Mouse (Mus musculus): ENCODE results near the gene Arhgap45. TPM values are rescaled to one million over a fixed set of nuclear protein-coding genes. Genes with fewer than 3 reads are reported as not detected.

The Arhgap45 gene
- polyA plus RNA-seq, 1 experiment, result 1.8 TPM

DNA sequence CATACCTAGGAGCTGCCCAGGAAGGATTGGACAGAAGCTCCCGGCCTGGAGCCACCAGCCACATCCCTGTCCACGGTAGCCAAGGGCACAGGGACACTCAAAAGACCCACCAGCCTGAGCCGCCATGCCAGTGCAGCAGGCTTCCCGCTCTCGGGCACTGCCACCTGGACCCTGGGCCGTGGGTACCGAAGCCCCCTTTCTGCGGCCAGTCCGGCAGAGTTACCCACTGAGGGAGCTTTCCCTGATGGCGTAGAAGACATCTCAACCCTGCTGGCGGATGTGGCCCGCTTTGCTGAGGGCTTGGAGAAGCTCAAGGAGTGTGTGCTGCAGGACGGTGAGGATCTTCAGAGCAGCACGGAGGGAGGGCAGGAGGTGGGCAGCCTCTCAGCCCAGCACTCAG is 1.3 kb downstream of the Arhgap45 start:
- Histone ChIP-seq H3K4me3 (ENCODE audit: insufficient read depth, low read depth, low read length) (peak overlapping the region; percentile 49), H3K27ac (replicated peaks; ENCODE audit: low read depth, low read length) (peak overlapping the region; percentile 71), H3K4me1 (ENCODE audit: control insufficient read depth, insufficient read depth, insufficient read length, low read length) (no peaks in the 10 kb centered on the region)

DNA sequence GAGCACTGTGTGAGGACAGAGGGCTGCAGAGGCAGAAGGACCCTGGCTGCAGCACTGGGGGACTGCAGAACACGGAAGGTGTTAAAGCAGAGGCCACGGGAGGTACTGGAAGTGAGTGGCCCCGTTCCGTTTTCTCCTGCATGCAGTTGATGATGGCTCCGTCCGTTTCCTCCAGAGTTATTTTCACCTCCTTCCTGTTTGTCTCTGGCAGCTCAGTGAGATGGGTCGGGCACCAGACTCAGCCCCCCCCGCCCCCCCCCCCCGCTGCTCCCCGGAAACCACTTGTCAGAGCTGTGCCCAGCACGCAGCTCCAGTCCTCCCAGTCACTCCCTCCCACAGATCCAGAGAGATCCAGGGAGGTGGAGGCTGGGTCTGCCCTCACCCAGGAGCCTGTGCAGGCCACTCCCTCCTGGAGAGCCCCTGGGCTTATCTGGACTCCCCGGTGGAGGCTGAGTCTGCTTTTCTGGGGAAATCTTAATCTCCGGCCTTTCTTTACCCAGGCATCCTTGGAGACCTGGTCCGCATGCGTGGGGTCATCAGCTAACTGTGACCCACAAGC is 2.4 kb downstream of the Arhgap45 start:
- Histone ChIP-seq H3K27ac (replicated peaks; ENCODE audit: low read depth, low read length) (0 out of 2 replicates have a peak overlapping the region, but pooled peaks have one; percentile 18), H3K4me3 (ENCODE audit: insufficient read depth, low read depth, low read length) (peak overlapping the region; percentile 27), H3K4me1 (ENCODE audit: control insufficient read depth, insufficient read depth, insufficient read length, low read length) (no peaks in the 10 kb centered on the region)

DNA sequence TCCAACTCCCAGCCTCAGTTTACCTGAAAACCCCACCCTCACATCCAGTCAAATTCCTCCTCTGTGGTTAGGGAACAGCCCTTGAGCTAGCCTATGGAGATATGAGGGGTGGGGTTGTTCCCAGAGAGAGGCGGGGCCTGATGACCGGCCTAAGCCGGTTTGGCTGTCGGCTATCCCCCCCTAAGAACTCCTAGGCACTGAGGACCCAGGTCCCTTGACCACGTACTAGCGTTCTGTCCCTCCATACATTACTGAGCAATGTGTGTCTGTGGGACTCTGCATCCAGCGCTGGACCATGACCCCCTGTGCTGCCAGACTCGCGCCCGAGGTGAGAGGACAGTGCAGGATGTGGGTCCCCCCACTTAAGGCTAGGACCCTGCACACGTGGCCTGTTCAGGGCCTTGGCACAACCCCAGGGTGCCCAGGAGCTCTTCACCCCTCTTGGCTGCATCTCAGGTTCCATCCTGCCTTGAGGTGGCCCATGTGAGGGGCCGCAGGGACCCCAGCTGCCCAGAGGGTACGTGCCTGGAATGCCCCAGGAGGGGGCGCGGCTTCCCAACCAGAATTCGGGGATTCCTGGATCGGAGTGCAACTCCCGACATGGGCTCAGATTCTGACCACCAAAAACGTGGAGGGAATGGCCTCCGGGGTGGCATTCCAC is 3.1 kb downstream of the Arhgap45 start:
- Histone ChIP-seq H3K27ac (replicated peaks; ENCODE audit: low read depth, low read length) (no peak overlapping the region), H3K4me1 (ENCODE audit: control insufficient read depth, insufficient read depth, insufficient read length, low read length) (no peaks in the 10 kb centered on the region), H3K4me3 (ENCODE audit: insufficient read depth, low read depth, low read length) (no peak overlapping the region)

DNA sequence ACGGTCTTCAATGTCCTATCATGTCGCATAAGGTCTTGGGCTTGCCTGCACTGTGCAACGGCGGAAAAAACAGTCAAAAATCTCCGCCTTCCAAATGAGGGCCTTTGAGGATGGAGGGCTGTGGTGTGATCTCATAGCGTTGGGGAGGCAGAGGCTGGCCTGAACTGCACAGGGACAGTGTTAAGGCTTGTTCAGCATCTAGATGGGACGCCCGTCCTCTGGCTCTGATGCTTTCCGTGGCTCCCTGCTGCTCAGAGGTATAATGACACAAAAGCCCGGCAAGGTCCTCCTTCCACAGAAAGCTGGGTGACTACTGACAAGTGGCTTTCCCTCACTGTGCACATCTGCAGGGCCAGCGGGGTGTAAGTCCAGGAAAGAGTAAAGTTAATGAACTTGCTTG is 3.7 kb downstream of the Arhgap45 start:
- Histone ChIP-seq H3K27ac (replicated peaks; ENCODE audit: low read depth, low read length) (no peak overlapping the region), H3K4me3 (ENCODE audit: insufficient read depth, low read depth, low read length) (no peak overlapping the region), H3K4me1 (ENCODE audit: control insufficient read depth, insufficient read depth, insufficient read length, low read length) (no peaks in the 10 kb centered on the region; the same call in 1 of the 2 replicates)

DNA sequence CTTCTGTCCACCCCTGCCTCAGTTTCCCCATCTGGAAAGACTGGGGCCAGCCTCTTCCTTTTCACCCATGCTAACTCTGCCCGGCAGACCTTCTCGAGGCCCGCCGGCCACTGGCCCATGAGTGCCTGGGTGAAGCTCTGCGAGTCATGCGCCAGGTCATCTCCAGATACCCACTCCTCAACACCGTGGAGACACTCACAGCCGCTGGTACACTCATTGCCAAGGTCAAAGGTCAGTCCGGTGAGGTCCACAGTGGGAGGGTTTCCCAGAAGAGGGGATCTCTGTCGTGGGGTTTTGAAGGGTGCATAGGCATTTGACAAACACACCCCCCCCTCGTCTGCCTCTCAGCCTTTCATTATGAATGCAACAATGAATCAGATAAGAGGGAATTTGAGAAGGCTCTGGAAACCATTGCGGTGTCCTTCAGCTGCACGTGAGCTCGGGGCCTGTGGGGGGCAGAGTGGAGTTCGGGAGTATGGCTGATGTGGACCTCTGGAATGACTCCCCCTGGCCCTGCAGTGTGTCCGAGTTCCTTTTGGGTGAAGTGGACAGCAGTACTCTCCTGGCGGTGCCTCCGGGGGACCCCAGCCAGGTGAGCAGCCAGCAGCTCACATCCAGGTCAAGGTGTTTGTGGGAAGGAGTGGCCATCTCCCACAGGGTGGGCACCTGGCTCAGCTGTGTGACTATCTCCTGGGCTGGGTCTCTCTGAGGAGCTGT is 4.3 kb downstream of the Arhgap45 start:
- Histone ChIP-seq H3K4me1 (ENCODE audit: control insufficient read depth, insufficient read depth, insufficient read length, low read length) (no peaks in the 10 kb centered on the region; the same call in 1 of the 2 replicates), H3K4me3 (ENCODE audit: insufficient read depth, low read depth, low read length) (no peak overlapping the region), H3K27ac (replicated peaks; ENCODE audit: low read depth, low read length) (no peak overlapping the region)

DNA sequence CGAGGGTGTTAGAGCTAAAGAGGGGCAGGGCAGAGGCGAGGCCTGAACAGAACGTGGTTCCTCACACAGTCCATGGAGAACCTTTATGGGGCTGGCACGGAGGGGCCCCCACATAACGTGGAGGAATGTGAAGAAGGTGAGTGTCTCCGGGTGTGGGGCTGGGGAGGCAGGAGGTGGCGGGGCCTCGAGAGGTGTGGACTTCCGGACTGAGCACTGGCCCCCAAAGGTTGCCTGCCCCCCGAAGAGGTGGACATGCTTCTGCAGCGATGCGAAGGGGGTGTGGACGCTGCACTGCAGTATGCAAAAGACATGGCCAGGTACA is 4.8 kb downstream of the Arhgap45 start:
- Histone ChIP-seq H3K4me1 (ENCODE audit: control insufficient read depth, insufficient read depth, insufficient read length, low read length) (no peaks in the 10 kb centered on the region; the same call in 1 of the 2 replicates), H3K4me3 (ENCODE audit: insufficient read depth, low read depth, low read length) (no peak overlapping the region), H3K27ac (replicated peaks; ENCODE audit: low read depth, low read length) (no peak overlapping the region)

- H3K4me3 ChIP-seq (ENCODE audit: insufficient read depth, low read depth, low read length), result no peak overlapping the region
- no peak overlapping the region for H3K27ac ChIP-seq (replicated peaks; ENCODE audit: low read depth, low read length)
- no peaks in the 10 kb centered on the region; the same call in 1 of the 2 replicates for H3K4me1 ChIP-seq (ENCODE audit: control insufficient read depth, insufficient read depth, insufficient read length, low read length)
These were observed 5.7 kb downstream of the Arhgap45 start for GRCm38 (mm10) chr10:80022164-80022563.

DNA sequence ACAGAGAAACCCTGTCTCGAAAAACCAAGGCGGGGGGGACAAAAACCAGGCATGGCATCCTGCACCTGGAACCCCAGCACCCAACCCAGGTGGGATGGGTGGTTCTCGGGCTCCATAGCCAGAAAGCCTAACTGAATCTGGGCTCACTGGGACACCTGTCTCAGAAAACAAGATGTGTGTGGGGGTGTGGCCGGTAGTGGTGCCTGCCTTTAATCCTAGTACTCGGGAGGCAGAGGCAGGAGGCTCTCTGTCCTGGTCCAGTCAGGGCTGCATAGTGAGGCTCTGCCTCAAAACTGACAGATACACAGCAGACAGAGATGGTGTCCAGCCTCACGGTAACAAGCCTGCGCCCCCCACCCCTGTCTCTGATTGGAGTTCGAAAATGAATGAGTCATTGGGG is 6.4 kb downstream of the Arhgap45 start:
- no peaks in the 10 kb centered on the region; the same call in 1 of the 2 replicates for H3K4me1 ChIP-seq (ENCODE audit: control insufficient read depth, insufficient read depth, insufficient read length, low read length)
- H3K4me3 ChIP-seq (ENCODE audit: insufficient read depth, low read depth, low read length), result no peak overlapping the region
- H3K27ac ChIP-seq (replicated peaks; ENCODE audit: low read depth, low read length), result no peak overlapping the region

DNA sequence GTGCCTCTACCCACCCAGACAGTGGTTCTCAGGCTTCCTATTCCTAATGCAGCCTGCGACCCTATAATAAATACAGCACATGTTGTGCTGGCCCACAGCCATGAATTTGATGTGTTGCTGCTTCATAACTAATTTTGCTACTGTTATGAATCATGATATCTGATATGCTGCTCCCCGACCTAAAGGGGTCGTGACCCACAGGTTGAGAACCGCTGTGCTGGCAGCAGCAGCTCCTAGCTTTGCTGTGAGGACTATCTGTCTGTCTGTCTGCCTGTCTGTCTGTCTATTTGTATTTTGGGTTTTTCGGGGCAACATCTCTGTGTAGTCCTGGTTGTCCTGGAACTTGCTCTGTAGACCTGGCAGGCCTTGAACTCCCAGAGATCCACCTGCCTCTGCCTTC is 7.3 kb downstream of the Arhgap45 start:
- Histone ChIP-seq H3K4me1 (ENCODE audit: control insufficient read depth, insufficient read depth, insufficient read length, low read length) (no peaks in the 10 kb centered on the region; the same call in 1 of the 2 replicates), H3K27ac (replicated peaks; ENCODE audit: low read depth, low read length) (peak overlapping the region; percentile 41), H3K4me3 (ENCODE audit: insufficient read depth, low read depth, low read length) (no peak overlapping the region)

GRCm38 (mm10) chr10:80024229-80025043 is 8.0 kb downstream of the Arhgap45 start:
- Histone ChIP-seq H3K4me3 (ENCODE audit: insufficient read depth, low read depth, low read length) (no peak overlapping the region), H3K27ac (replicated peaks; ENCODE audit: low read depth, low read length) (peak overlapping the region; percentile 41), H3K4me1 (ENCODE audit: control insufficient read depth, insufficient read depth, insufficient read length, low read length) (no peaks in the 10 kb centered on the region; the same call in 1 of the 2 replicates)

DNA sequence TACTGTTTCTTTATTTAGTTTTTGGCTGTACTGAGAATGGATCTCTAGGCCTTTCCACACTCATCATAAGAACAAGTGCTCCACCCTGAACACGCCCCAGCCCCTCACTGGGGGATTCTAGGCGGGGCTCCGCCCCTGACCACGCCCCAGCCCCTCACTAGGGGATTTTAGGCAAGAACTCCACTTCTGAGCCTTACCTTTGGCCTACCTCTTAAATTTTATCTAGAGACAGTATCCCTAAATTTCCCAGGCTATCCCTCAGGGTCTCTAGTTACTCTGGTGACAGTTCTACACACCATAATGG is 8.5 kb downstream of the Arhgap45 start:
- H3K4me1 ChIP-seq (ENCODE audit: control insufficient read depth, insufficient read depth, insufficient read length, low read length), result no peaks in the 10 kb centered on the region; the same call in 1 of the 2 replicates
- H3K27ac ChIP-seq (replicated peaks; ENCODE audit: low read depth, low read length), result no peak overlapping the region
- no peak overlapping the region for H3K4me3 ChIP-seq (ENCODE audit: insufficient read depth, low read depth, low read length)

- no peak overlapping the region for H3K4me3 ChIP-seq (ENCODE audit: insufficient read depth, low read depth, low read length)
- H3K27ac ChIP-seq (replicated peaks; ENCODE audit: low read depth, low read length), result no peak overlapping the region
- no peaks in the 10 kb centered on the region; the same call in 1 of the 2 replicates for H3K4me1 ChIP-seq (ENCODE audit: control insufficient read depth, insufficient read depth, insufficient read length, low read length)
These were observed 9.0 kb downstream of the Arhgap45 start for GRCm38 (mm10) chr10:80025463-80025862.

GRCm38 (mm10) chr10:80025889-80026288 is 9.4 kb downstream of the Arhgap45 start:
- H3K4me3 ChIP-seq (ENCODE audit: insufficient read depth, low read depth, low read length), result no peak overlapping the region
- H3K27ac ChIP-seq (replicated peaks; ENCODE audit: low read depth, low read length), result no peak overlapping the region
- no peaks in the 10 kb centered on the region; the same call in 1 of the 2 replicates for H3K4me1 ChIP-seq (ENCODE audit: control insufficient read depth, insufficient read depth, insufficient read length, low read length)

- H3K27ac ChIP-seq (replicated peaks; ENCODE audit: low read depth, low read length), result no peak overlapping the region
- H3K4me1 ChIP-seq (ENCODE audit: control insufficient read depth, insufficient read depth, insufficient read length, low read length), result peaks cover 4% of the 10 kb centered on the region; the same call in 1 of the 2 replicates
- H3K4me3 ChIP-seq (ENCODE audit: insufficient read depth, low read depth, low read length), result no peak overlapping the region
These were observed 11.4 kb downstream of the Arhgap45 start for GRCm38 (mm10) chr10:80027681-80028520.

All from brown adipose tissue, adult 24 weeks (tissue).